Mouse (Mus musculus): ENCODE data around the gene Stpg1.

DNA sequence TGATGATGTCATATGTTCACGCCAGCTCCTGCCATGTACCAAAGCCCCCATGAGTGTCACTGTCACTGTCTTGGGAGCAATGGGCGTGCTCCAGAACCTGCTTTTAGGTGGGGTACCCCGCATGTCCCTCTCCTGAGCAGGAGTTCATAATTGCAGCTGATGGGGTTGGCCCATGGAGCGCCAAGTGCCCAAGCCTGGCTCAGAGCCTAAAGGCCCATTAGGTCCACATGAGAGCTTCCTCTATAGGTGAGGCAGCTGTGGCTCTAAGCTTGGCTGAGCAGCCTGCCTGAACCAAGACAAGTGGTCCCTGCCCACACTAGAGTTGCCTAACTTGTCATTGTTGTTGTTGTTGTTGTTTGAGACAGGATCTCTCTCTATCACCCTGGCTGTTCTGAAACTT lies 52.2 kb downstream of the Stpg1 start:
- TF ChIP-seq CTCF (IDR thresholded peaks at IDR 0.05; ENCODE audit: extremely low read depth, insufficient read depth, insufficient read length, insufficient replicate concordance) (no peak), POLR2A (IDR thresholded peaks at IDR 0.05; ENCODE audit: low read depth, low read length) (no peak)

All from spleen, adult 2 months (tissue).